Mouse (Mus musculus): ENCODE results near the gene Trim10.
"Not testable (repeated sequence)": the region's sequence is repeated elsewhere in the genome, so short reads cannot be mapped to it uniquely, and the experiment has no call there.

Trim10 gene

GRCm38 (mm10) chr17:36869284-36869954 lies at the start of gene Trim10:
Gene Trim10 (plus strand): TSS chr17:36869574.
- DNase-seq (ENCODE audit: low spot score): no peak

GRCm38 (mm10) chr17:36824005-36824404 lies 45.4 kb upstream of the Trim10 start:
- no peak for DNase-seq (ENCODE audit: low spot score)

GRCm38 (mm10) chr17:36825525-36825924 lies 43.8 kb upstream of the Trim10 start:
- no peak for DNase-seq (ENCODE audit: low spot score)

GRCm38 (mm10) chr17:36826002-36826401 lies 43.4 kb upstream of the Trim10 start:
- not testable (repeated sequence) for DNase-seq (ENCODE audit: low spot score)

- DNase-seq (ENCODE audit: low spot score): no peak
These were observed 40.9 kb upstream of the Trim10 start for GRCm38 (mm10) chr17:36828488-36828887.

- no peak for DNase-seq (ENCODE audit: low spot score)
These were observed 38.9 kb upstream of the Trim10 start for GRCm38 (mm10) chr17:36830470-36830869.

GRCm38 (mm10) chr17:36832694-36833093 lies 36.7 kb upstream of the Trim10 start:
- no peak for DNase-seq (ENCODE audit: low spot score)

- no peak for DNase-seq (ENCODE audit: low spot score)
These were observed 33.6 kb upstream of the Trim10 start for GRCm38 (mm10) chr17:36835591-36836426.

GRCm38 (mm10) chr17:36836427-36836812 lies 33.0 kb upstream of the Trim10 start:
- no peak for DNase-seq (ENCODE audit: low spot score)

- peak; percentile 95 for DNase-seq (ENCODE audit: low spot score)
These were observed 32.3 kb upstream of the Trim10 start, which contains the start of gene Trim26 for GRCm38 (mm10) chr17:36836874-36837647. Gene Trim26 (plus strand): TSS chr17:36837134.

- DNase-seq (ENCODE audit: low spot score): no peak
These were observed 30.4 kb upstream of the Trim10 start for GRCm38 (mm10) chr17:36839001-36839400.

GRCm38 (mm10) chr17:36839931-36840330 lies 29.4 kb upstream of the Trim10 start:
- no peak for DNase-seq (ENCODE audit: low spot score)

GRCm38 (mm10) chr17:36840961-36841445 lies 28.4 kb upstream of the Trim10 start:
- DNase-seq (ENCODE audit: low spot score): no peak

GRCm38 (mm10) chr17:36843696-36844095 lies 25.7 kb upstream of the Trim10 start:
- no peak for DNase-seq (ENCODE audit: low spot score)

- DNase-seq (ENCODE audit: low spot score): no peak
These were observed 25.1 kb upstream of the Trim10 start for GRCm38 (mm10) chr17:36844286-36844719.

GRCm38 (mm10) chr17:36844725-36845124 lies 24.6 kb upstream of the Trim10 start:
- DNase-seq (ENCODE audit: low spot score): no peak

GRCm38 (mm10) chr17:36848911-36849310 lies 20.5 kb upstream of the Trim10 start:
- DNase-seq (ENCODE audit: low spot score): no peak

- DNase-seq (ENCODE audit: low spot score): no peak
These were observed 19.4 kb upstream of the Trim10 start for GRCm38 (mm10) chr17:36849992-36850391.

- DNase-seq (ENCODE audit: low spot score): no peak
These were observed 18.2 kb upstream of the Trim10 start for GRCm38 (mm10) chr17:36851200-36851599.

- DNase-seq (ENCODE audit: low spot score): no peak
These were observed 17.7 kb upstream of the Trim10 start for GRCm38 (mm10) chr17:36851627-36852026.

GRCm38 (mm10) chr17:36855484-36855883 lies 13.9 kb upstream of the Trim10 start:
- DNase-seq (ENCODE audit: low spot score): no peak

GRCm38 (mm10) chr17:36856236-36856635 lies 13.1 kb upstream of the Trim10 start:
- DNase-seq (ENCODE audit: low spot score): no peak

All from urinary bladder, postnatal 10 days (tissue).